Mouse (Mus musculus) mature B cell (primary cell): ENCODE measurements around the gene Ifnab.

Experiments used
- in situ Hi-C: fragments of 300-500 bp; cut with MboI; formaldehyde crosslinking; loops from 2 replicates; pipeline ENCODE4 v1.14.3; 2019

The Ifnab gene

GRCm38 (mm10) chr4:88691259-88691658 is at the start of gene Ifnab:
TSS of gene Ifnab (minus strand) at chr4:88691359.
- in situ Hi-C loops = no loop called here

GRCm38 (mm10) chr4:88739036-88739435 is 47.9 kb upstream of the Ifnab start:
- in situ Hi-C loops = loop anchor here (25.0 kb wide), 2 partner anchors 123 to 573 kb away; partner anchors contain the start of genes Cdkn2b and Ifna1

GRCm38 (mm10) chr4:88738480-88738879 is 47.3 kb upstream of the Ifnab start:
- in situ Hi-C loops = loop anchor here (25.0 kb wide), 2 partner anchors 124 to 574 kb away; partner anchors contain the start of genes Cdkn2b and Ifna1

GRCm38 (mm10) chr4:88727324-88727723 is 36.2 kb upstream of the Ifnab start:
- in situ Hi-C loops = loop anchor here (25.0 kb wide), 2 partner anchors 135 to 585 kb away; partner anchors contain the start of genes Cdkn2b and Ifna1

GRCm38 (mm10) chr4:88726727-88727126 is 35.6 kb upstream of the Ifnab start:
- in situ Hi-C loops = loop anchor here (25.0 kb wide), 2 partner anchors 136 to 586 kb away; partner anchors contain the start of genes Cdkn2b and Ifna1

- in situ Hi-C loops = no loop called here
Measured at GRCm38 (mm10) chr4:88723497-88724090, 32.4 kb upstream of the Ifnab start.

- in situ Hi-C loops = no loop called here
Measured at GRCm38 (mm10) chr4:88721791-88722721, 30.9 kb upstream of the Ifnab start, which contains the start of the genes Gm26566 and Klhl9. TSS of gene Gm26566 (plus strand) at chr4:88721805. TSS of gene Klhl9 (minus strand) at chr4:88722465.

- in situ Hi-C loops = no loop called here
Measured at GRCm38 (mm10) chr4:88718715-88719114, 27.6 kb upstream of the Ifnab start.

GRCm38 (mm10) chr4:88715059-88715458 is 23.9 kb upstream of the Ifnab start:
- in situ Hi-C loops = no loop called here

- in situ Hi-C loops = no loop called here
Measured at GRCm38 (mm10) chr4:88714281-88714680, 23.1 kb upstream of the Ifnab start.

- in situ Hi-C loops = no loop called here
Measured at GRCm38 (mm10) chr4:88707128-88707826, 16.1 kb upstream of the Ifnab start.

- in situ Hi-C loops = no loop called here
Measured at GRCm38 (mm10) chr4:88705924-88706323, 14.8 kb upstream of the Ifnab start.

- in situ Hi-C loops = no loop called here
Measured at GRCm38 (mm10) chr4:88699301-88699700, 8.1 kb upstream of the Ifnab start.

GRCm38 (mm10) chr4:88698781-88699180 is 7.6 kb upstream of the Ifnab start:
- in situ Hi-C loops = no loop called here

- in situ Hi-C loops = no loop called here
Measured at GRCm38 (mm10) chr4:88697753-88698152, 6.6 kb upstream of the Ifnab start.

GRCm38 (mm10) chr4:88697108-88697507 is 5.9 kb upstream of the Ifnab start:
- in situ Hi-C loops = no loop called here

GRCm38 (mm10) chr4:88696237-88696884 is 5.2 kb upstream of the Ifnab start:
- in situ Hi-C loops = no loop called here

GRCm38 (mm10) chr4:88693392-88693791 is 2.2 kb upstream of the Ifnab start:
- in situ Hi-C loops = no loop called here

GRCm38 (mm10) chr4:88692537-88692936 is 1.4 kb upstream of the Ifnab start:
- in situ Hi-C loops = no loop called here

GRCm38 (mm10) chr4:88683812-88684211 is 7.3 kb downstream of the Ifnab start, which contains the start of gene Ifna2:
TSS of gene Ifna2 (minus strand) at chr4:88683912.
- in situ Hi-C loops = no loop called here

GRCm38 (mm10) chr4:88681353-88681752 is 9.8 kb downstream of the Ifnab start:
- in situ Hi-C loops = no loop called here
